Mouse (Mus musculus) spleen, postnatal 36 days (tissue): ENCODE data around the gene Boll.
A peak's percentile ranks its signal among the peaks of the same experiment; 100 is the strongest.

Experiments
- DNase-seq, 2 experiments: peaks; one replicate each; pipeline ENCODE4 v3.0.0; 2022; ENCODE audit warnings: low spot score in 2 of 2, mixed read lengths in 1 of 2

Boll gene

DNA sequence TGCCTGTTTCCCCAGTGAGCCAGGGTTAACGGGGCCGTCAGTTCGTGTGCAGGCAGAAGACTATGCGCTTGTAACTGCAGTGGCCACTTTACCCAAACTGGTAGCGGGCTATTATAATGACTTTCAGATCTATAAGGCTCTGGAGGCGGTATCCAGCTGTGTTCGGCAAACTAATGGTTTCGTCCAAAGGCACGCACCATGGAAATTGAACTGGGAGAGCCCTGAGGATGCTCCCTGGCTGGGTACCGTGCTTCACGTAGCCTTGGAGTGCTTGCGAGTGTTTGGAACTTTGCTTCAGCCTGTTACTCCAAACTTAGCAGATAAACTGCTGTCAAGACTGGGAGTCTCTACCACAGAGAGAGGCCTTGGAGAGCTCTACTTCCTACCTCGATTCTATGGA, 124.8 kb downstream of the Boll start:
- DNase-seq = no peak

DNA sequence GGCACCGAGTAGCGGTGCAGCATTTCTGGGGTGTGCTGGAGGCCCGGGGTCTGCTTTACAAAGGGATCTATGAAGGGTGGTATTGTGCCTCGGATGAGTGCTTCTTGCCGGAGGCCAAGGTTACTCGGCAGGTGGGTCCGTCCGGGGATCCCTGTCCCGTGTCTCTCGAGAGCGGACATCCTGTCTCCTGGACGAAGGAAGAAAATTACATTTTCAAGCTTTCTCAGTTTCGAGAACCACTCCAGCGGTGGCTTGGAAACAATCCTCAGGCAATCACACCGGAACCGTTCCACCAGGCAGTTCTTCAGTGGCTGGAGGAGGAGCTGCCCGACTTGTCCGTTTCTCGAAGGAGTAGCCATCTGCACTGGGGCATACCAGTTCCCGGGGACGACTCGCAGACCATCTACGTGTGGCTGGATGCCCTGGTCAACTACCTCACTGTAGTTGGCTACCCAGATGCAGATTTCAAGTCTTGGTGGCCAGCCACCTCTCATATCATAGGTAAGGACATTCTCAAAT, 125.6 kb downstream of the Boll start:
- DNase-seq = no peak

DNA sequence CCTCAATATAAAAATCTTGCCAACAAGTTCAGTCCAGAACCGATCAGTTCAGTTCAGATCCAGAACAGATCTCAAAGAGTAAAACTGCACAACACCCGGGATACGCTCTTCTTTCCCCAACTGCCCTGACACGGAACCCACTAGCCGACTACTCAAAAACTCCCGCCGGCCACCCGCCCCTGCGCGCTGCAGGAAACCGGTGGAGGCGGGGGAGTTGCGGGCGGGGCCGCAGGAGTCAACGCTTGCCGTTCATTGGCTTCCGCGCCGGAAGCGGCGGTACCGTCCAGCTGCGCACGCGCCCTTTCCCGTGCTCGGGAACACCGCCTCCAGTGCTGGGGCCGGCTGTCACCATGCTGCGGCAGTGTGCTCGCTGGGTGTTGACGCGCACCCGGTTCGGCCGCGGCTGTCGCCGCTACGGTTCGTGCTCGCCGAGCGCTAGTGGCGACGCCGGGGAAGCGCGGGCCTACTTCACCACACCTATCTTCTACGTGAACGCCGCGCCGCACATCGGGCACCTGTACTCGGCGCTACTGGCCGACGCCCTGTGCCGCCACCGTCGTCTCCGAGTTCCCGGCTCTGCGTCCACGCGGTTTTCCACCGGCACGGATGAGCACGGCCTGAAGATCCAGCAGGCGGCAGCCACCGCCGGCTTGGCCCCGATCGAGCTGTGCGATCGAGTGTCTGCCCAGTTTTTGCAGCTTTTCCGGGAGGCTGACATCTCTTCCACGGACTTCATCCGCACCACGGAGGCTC, 126.2 kb downstream of the Boll start, which contains the start of gene Mars2:
Mars2 (plus strand) TSS at position 288 of the 753 bp plus-strand sequence.
- peak; percentile 96 for DNase-seq

DNA sequence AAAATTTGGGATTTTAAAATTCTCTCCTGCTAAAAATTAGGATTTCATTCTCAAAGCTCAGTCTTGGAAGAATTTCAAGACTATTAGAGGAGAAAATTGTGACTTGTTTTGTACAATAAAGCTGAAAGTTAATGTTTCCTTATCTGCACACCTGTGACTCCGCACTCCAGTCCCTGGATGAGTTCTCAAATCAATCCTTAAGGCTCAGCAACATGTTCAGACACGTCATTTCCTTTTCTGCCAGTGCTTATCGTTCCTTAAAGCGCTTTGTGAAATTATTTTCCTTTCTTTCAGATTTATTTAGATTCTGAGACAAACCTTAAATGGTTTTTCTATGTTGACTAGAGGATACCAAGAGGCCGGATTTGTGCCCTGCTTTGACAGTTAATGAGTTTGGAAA, 126.8 kb downstream of the Boll start:
- DNase-seq = no peak

DNA sequence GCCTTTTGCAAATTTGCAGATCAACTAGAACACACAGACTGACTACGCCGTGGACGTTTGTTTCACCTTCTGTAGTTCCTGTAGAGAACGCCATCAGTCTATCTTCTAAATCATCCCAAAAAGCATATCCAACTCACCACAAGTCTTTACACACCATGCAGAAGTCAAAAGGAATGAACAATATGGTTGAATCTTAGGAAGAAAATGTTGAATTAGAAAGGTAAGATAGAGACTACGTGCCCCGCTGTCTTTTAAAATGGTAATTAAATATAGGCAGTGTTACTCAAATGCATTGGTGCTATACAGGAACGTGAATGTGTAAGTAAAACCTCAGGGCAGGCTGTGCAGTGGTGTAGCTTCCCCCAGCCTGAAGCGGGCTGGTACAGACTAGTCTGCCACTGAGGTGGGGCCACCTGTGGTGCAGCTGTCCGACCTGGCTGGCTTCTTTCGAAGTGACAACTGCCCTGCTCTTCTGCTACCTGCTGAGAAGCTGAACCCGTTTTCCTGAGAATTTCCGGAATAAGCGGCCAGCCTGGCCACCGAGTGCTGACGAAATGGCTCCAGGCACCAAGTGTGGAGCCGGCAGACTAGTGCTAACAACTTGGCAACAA, 128.3 kb downstream of the Boll start:
- DNase-seq = no peak

DNA sequence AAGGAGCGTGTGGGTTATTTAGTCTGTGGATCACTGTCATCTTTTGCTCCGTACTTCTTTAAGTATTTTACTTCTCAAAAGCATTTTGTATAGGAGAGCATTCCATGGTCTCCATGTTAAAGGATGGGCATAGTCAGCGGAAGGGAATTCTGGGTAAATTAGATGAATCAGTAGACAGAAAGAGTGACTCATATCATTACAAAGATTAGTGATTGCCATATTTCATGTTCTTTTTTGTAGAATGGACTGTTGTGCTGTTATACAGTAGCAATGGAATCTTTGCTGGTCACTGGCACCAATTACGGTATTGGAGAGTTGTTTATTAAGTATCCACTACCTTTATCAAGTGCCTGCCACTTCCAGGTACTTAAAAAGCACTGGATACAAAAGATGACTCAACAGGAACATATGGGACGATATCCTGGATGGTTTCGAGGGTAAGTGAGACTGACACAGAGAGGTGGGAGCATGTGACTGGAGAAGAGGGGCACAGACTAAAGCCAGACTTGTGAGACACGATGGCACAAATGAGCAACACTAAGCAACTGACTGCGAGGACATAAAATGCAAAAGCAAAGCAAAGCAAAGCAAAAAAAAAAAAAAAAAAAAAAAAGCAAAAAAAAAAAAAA, 134.9 kb downstream of the Boll start:
- no peak for DNase-seq

DNA sequence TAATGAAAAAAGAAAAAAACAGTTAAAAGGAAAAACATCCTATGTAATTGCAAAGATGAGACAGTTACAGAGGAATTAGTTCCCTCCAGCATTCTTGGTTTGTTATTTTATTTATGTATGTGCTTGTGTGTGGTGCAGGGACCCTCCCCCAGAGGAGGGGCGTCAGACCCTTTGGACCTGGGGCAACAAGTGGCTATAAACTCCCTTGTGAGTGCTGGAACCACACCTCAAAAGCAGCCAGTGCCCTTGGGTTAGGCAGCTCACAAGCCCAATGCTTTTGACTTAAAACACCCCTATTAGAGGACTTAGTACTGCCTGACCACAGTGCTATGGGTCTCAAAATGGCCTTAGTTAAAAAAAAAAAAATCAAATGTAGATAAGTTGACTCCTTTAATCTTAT, 135.9 kb downstream of the Boll start:
- DNase-seq = no peak

DNA sequence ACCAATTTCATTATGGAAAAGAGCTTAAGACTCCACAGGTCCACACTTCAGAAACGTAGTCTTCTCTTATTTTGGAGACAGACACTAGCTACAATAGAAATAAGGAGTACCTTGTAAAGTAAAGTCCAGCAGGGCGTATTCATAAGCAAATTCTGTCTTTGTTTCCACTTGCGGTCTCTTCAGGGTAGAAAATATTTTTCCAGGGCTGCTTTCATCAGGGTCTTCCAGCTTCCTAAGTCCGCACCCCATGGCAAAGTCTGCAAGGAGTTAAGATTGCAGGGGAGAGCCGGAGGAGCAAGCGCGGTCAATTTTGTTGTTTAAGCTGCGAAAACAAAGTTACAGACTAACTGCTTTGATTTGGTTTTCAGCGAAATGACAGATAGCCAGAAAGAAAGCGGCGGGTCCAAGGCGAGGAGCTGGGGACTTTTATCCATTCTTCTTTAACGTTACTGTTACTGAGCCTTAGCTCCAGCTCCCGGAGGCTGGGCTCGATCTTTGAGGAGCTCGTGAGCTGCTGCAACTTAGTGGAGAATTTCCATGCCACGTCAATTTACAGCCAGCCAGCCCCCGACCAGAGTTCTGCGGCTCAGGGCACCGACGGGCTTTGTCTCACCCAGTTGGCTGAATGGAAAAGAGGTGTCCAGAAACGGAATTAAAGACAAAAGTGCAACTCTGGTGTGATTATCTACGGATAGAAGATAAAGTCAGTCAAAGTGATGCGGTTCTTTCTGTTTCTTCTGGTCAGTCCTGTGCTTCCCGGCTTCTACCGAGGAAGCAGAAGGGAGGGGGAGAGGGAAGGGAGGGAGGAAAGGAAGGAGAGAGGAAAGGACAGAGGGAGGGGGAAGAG, 137.0 kb downstream of the Boll start, which contains the start of gene Rftn2:
Rftn2 (minus strand) TSS at position 772 of the 847 bp plus-strand sequence.
- DNase-seq = no peak

DNA sequence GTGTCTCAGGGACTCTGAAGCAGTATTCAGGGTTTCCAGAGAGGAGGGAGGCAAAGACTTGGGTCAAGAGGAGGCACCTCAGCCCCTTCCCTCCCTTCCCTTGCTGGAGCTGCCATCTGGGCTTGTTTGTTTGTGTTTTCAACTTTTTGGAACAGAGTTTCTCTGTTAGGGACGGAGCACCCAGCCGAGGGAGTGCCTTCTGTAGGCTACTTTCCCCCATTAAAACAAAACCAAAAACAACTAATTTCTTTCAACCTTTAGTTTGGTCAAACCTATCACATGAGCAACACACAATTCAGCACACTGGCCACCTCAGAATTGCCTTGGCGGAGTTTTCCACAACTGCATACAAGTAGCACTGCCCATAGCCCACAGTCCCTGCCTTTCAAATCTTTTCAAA, 137.9 kb downstream of the Boll start:
- no peak for DNase-seq

DNA sequence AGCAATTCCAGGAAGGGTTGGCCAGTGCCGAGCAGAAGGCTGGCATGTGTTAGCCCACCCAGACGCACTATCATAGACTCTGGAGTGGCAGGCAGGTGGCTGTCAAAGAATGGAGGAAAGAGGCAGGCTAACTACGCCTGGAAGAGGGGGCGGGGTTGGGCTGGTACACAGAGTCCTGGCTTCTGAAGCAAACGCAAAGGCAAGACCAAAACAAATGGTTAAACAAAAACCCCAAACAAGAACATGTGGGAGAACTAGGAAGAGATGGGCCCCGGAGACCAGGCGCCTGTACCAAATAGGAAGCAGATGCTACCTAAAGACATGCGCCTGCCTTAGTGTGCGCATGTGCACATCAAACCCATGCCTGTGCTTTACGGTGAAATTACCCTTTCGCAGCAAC, 139.2 kb downstream of the Boll start:
- no peak for DNase-seq

DNA sequence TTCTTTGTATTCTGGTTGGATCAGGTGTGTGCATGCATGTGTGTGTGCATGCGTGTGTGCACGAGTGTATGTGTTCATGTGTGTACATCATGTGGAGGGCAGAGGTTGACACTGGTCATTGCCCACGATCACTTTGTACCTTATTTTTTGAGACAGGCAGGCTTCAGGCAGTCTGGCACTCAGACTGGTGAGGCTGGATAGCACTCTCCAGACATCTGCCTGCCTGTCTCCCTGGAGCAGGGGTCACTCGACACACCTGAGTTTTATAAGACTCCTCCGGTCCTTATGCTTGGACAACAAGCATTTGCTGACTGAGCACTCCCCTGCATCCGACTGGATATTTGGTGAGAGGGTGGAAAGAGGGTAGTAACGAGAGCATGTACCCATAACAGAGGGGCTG, 140.2 kb downstream of the Boll start:
- no peak for DNase-seq

DNA sequence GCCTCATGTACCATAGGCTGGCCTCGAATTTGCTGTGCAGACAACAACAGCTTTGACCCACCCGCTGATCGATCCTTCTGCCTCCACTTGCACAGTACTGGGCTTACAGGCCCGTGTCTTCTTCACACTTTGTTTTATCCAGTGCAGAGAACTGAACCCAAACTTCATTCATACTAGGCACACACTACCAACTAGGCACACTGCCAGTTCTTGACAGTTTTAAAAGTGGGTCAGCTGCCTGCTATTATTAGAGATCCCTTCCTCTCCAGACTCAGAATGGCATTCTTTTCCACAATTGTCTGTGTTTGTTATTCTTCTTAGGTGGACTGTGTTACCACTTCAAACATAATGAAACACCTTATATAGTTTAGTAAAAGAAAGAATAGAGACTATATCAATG, 141.9 kb downstream of the Boll start:
- DNase-seq = no peak

DNA sequence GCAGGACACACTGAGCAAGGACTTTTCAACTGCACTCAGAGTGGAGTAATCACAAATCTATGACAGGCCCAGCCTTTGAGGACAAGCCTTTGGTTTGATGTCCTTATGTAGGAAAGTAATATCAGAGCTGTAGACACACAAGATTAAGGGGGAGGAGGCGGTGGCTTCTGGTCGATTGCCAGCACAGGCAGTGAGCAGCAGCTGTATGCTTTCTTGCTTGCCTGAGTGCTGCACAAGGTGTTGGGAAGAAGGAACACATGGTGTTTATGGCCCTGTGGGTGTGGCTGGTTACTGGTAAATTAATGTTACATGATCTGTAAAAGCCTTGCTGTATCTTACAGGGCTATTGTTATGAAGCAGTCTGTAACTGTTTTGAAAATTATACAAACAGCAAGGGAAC, 146.1 kb downstream of the Boll start:
- no peak for DNase-seq

DNA sequence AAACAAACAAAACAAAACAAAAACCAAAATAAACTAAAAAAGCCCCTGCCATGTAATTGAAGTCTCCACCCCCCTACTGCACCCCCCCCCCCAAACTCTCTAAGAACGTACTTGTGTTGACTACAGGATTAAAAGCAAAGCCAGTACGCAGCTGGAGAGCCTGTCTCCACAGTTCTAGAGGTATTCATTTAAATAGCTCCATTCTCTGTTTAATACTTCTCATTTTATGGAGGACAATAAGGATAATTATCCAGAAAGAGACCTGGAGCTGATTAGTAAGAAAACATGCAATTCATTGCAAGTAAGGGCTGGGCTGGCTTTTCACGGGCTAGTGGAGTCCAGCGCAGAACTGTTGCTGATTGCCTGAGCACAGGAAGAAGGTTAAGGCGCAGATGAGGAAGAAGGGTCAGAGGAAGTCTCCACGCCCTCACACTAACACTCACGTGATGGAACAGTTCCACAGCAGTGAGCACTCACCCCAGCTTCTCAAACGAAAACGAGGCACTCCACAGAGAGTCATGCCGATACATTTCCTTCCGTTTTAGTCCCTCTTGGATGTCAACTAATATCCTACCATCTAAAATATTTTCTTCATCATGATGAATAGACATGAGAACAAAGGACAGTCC, 148.0 kb downstream of the Boll start:
- peak; percentile 91 to 92 for DNase-seq

DNA sequence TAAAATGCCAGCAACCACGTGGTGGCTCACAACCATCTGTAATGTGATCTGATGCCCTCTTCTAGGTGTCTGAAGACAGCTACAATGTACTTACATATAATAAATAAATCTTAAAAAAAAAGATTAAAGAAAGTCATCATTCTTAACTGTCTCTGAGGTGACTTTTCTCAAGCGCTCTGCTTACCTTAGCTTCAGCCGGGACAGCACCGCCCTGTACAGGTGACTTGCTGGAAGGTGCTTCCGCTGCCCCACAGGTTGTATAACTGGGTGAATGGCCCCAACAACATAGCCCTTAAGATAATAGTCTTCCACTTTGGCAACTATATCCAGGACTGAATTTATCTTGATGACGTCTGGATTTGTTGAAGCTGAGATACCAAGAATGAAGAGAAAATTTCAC, 149.3 kb downstream of the Boll start:
- DNase-seq = no peak

DNA sequence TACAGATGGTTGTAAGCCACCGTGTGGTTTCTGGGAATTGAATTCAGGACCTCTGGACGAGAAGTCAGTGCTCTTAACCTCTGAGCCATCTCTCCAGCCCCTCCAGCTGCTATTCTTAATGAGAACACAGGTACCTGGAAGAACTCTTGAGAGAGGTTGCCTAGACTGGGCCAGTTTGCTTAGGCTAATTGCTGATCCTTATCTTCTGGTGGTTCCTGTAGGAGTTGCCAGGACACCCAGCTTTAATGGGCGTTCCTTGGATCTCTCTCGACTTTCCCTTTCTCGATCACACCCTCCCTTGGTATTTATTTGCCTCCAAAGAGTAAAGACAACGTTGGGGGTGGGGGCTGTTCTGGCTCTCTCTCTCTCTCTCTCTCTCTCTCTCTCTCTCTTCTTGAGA, 149.8 kb downstream of the Boll start:
- no peak for DNase-seq

DNA sequence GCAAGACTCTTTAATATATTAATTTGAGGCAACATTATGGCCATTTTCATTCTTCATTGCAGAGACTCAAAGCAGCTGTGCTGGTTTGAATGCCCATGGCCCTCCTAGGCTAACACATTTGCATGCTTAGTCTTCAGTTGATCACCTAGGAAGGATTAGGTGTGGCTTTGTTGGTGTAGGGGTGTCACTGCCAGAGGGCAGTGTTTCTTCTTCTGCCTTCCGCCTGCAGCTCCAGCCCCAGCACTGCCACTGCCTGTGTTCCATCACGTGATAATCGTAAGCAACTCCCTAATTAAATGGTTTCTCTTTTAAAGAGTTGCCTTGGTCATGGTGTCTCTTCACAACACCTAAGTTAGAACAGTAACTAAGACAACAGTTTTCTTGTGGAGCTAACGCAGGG, 150.5 kb downstream of the Boll start:
- peak; percentile 58 for DNase-seq

DNA sequence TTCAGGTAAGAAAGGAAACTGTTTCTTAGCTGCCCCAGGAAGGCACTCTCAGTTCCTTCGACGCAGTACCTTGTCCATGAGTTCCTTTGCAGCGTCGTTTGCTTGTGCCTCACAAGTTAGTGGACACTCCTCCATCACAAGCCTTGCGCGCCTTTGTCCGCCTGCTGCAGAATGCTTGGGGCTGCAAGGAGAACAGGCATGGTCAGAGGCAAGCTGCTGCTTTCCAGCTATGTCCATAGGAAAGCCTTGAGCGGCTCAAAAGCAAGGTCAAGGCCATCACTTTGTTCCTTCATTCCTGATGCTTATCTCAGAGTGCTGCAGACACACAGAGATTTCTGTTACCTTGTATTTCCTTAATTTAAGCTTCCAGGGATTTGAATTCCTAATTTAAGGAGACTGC, 152.2 kb downstream of the Boll start:
- DNase-seq = no peak

DNA sequence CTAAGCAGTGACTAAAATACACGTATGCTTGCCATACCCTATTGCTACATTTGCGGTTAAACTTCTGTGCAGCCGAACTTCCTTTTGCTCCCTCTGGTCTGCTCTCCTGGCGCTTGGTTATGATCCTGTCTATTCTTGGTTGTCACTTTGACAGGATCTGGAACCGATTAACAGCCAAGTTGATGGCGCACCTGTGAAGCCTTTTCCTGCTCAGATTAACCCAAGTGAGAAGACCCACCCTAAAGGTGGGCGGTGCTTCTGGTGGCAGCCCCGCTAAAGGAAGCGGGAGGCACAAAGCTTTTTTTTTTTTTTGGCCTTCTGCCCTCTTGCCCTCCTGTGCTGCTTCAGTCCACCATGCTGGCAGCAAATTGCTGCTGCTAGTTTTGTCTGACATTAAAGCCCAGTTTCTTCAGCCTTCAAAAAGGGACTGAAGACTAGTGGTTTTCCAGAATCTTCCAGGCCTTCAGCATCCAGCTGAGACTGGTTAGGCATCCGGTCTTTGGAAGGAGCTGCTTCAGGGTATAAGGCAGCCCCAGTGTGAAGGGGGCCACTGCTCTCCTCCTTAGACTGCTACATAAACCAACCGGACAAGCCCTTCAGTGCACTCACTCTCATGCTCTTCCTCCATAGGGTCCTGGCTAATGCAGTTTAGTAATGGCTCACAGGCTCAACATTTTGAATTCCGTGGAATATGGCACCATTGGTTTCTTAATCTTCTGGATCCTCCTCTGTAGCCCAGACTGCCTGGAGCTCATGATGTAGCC, 152.9 kb downstream of the Boll start:
- peak; percentile 82 to 86 for DNase-seq

DNA sequence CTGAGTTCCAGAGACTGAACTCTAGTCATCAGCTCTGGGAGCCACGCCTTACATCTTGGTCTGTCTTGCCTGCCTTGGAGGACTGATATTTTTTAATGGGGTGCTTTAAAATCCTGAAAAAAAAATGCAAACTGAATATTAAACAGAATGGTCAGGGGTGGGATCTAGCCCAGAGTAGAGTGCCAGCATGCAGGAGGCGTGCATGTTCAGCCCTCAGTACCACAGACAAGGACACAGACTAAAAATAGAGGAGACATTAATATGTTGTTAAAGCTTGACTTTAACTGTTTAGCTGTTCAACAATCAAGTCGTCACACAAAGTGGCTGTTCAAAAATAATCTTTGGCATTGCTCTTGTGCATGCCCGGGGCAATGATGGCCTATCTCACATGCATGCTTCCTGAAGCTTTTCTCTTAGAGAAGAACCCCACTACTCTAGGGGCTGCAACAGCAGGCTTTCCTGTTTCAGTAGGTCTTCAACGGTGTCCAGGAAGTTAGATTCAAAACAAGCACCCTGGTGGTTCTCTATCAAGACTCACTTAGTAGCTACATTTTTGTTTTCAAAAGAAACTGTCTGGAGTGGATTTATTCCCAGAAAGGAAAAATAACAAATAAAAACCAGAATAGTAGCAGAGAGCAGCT, 154.6 kb downstream of the Boll start:
- DNase-seq = peak; percentile 28 to 33
